Mouse (Mus musculus): Measurements from ENCODE around the gene Vmn2r44. TPM values are rescaled to one million over a fixed set of nuclear protein-coding genes. Genes with fewer than 3 reads are reported as not detected.
"Not testable (repeated sequence)": the region's sequence is repeated elsewhere in the genome, so short reads cannot be mapped to it uniquely, and the experiment has no call there.

Gene Vmn2r44
- not detected in 2 replicates for polyA plus RNA-seq (2011; ENCODE audit: insufficient read length, low read depth, missing spikeins)

DNA sequence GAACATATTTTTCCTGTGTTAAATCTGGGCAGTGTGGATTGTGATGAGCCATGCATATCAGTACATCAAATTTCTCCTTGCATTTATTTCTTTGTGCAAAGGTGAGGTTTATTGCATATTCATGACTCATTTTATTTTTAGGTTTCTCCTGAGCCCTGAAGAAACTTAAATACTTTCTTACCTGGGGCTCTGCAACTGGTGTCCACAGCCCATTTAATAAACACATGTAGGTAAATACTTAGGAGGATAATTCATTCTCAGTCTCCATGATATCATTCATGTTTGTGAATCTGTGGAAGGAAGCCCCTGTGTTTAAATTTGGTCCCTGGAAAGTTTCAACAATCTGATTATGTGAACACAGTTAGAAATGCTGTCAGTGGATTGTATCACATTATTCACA, at the start of gene Vmn2r44:
Gene Vmn2r44, minus strand, starts transcription at position 101 of the 400 bp plus-strand sequence.
- H3K4me1 ChIP-seq (ENCODE audit: control insufficient read depth, insufficient read depth, low read length); H3K27ac ChIP-seq (ENCODE audit: insufficient read depth, low read length); H3K4me3 ChIP-seq (ENCODE audit: insufficient read depth, low read length): not testable (repeated sequence)

DNA sequence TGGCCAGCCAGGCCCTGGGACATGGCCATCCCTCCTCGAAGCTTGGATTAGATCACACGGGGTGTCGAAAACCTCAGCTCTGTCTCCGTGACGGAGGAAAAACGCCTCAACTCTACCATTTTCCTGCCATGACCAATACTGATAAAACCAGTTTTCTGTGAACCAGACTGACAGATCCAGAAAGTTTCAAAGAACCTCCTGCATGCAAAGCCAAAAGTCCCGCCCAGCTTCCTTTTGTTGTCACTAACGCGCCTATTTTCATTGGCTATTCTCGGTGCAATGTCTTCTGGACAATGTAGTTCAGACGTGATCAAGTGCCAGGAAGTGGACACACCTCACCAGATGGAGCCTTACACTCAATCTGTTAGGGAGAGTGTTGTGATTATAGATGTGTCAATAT, 25.3 kb downstream of the Vmn2r44 start:
- H3K27ac ChIP-seq (ENCODE audit: insufficient read depth, low read length); H3K4me3 ChIP-seq (ENCODE audit: insufficient read depth, low read length); H3K4me1 ChIP-seq (ENCODE audit: control insufficient read depth, insufficient read depth, low read length): not testable (repeated sequence)

Other genes with a start within 250 kb of the Vmn2r44 start
- not detected in 2 replicates for gene Vmn2r41, start 221.7 kb downstream of the Vmn2r44 start, polyA plus RNA-seq (2011; ENCODE audit: insufficient read length, low read depth, missing spikeins)
- not detected in 2 replicates for gene Vmn2r42, start 183.0 kb downstream of the Vmn2r44 start, polyA plus RNA-seq (2011; ENCODE audit: insufficient read length, low read depth, missing spikeins)
- gene Vmn2r43, start 122.7 kb downstream of the Vmn2r44 start, polyA plus RNA-seq (2011; ENCODE audit: insufficient read length, low read depth, missing spikeins): not detected in 2 replicates
- not detected in 2 replicates for gene Vmn2r45, start 105.7 kb upstream of the Vmn2r44 start, polyA plus RNA-seq (2011; ENCODE audit: insufficient read length, low read depth, missing spikeins)